Mouse (Mus musculus): ENCODE data around the gene Lpp.

- TF ChIP-seq GATA1 (IDR thresholded peaks at IDR 0.05; ENCODE audit: borderline replicate concordance, low read length) (no peak), FLI1 (IDR thresholded peaks at IDR 0.05; ENCODE audit: low read length) (no peak)
These were observed 423.3 kb downstream of the Lpp start for GRCm38 (mm10) chr16:24816621-24817020.

Data from megakaryocyte, embryonic 14.5 days (primary cell).